Mouse (Mus musculus): ENCODE measurements around the gene Slc31a1. TPM values are rescaled to one million over a fixed set of nuclear protein-coding genes. Genes with fewer than 3 reads are reported as not detected.
A peak's percentile ranks its signal among the peaks of the same experiment; 100 is the strongest.

Gene Slc31a1
- polyA plus RNA-seq, 1 experiment from 2014 or later = 34.6 TPM

- Histone ChIP-seq H3K4me3 (no peak overlapping the region), H3K4me1 (no peaks in the 10 kb centered on the region), H3K27me3 (replicated peaks) (no peaks in the 10 kb centered on the region), H3K4me2 (no peak overlapping the region), H3K27ac (no peak overlapping the region), H3K9me3 (no peaks in the 10 kb centered on the region), H3K36me3 (replicated peaks) (peaks cover 30% of the 10 kb centered on the region), H3K9ac (no peak overlapping the region)
- 92% methylated on average over 5 of the region's 5 CpGs for WGBS
- no peak for ATAC-seq (replicated peaks)
These were observed 29.3 kb downstream of the Slc31a1 start for GRCm38 (mm10) chr4:62389592-62390512.

GRCm38 (mm10) chr4:62391892-62392291, 31.4 kb downstream of the Slc31a1 start:
- Histone ChIP-seq H3K9me3 (no peaks in the 10 kb centered on the region), H3K4me2 (no peak overlapping the region), H3K36me3 (replicated peaks) (peaks cover 35% of the 10 kb centered on the region), H3K27ac (no peak overlapping the region), H3K9ac (no peak overlapping the region), H3K4me1 (no peaks in the 10 kb centered on the region), H3K27me3 (replicated peaks) (no peaks in the 10 kb centered on the region), H3K4me3 (no peak overlapping the region)
- 90% methylated on average over 7 of the region's 7 CpGs for WGBS
- 0 out of 2 replicates have a peak, but pooled peaks have one; percentile 42 for ATAC-seq (replicated peaks)

GRCm38 (mm10) chr4:62393459-62393858, 32.9 kb downstream of the Slc31a1 start:
- Histone ChIP-seq H3K4me3 (no peak overlapping the region), H3K4me1 (no peaks in the 10 kb centered on the region), H3K36me3 (replicated peaks) (peaks cover 40% of the 10 kb centered on the region), H3K9ac (no peak overlapping the region), H3K4me2 (no peak overlapping the region), H3K27me3 (replicated peaks) (no peaks in the 10 kb centered on the region), H3K27ac (no peak overlapping the region), H3K9me3 (no peaks in the 10 kb centered on the region)
- 19% methylated on average over 6 of the region's 6 CpGs for WGBS
- ATAC-seq (replicated peaks) = no peak

- WGBS = 91% methylated on average over 1 of the region's 1 CpGs
- no peak overlapping the region for H3K9ac ChIP-seq
- ATAC-seq (replicated peaks) = no peak
- H3K27ac ChIP-seq = no peak overlapping the region
- no peak overlapping the region for H3K4me2 ChIP-seq
- no peaks in the 10 kb centered on the region for H3K9me3 ChIP-seq
- peaks cover 40% of the 10 kb centered on the region for H3K36me3 ChIP-seq (replicated peaks)
- H3K27me3 ChIP-seq (replicated peaks) = no peaks in the 10 kb centered on the region
- H3K4me3 ChIP-seq = no peak overlapping the region
- H3K4me1 ChIP-seq = no peaks in the 10 kb centered on the region
These were observed 35.3 kb downstream of the Slc31a1 start for GRCm38 (mm10) chr4:62395806-62396205.

- Histone ChIP-seq H3K4me3 (no peak overlapping the region), H3K36me3 (replicated peaks) (peaks cover 42% of the 10 kb centered on the region; the same call in 1 of the 2 replicates), H3K27ac (no peak overlapping the region), H3K27me3 (replicated peaks) (no peaks in the 10 kb centered on the region), H3K4me2 (no peak overlapping the region), H3K9ac (no peak overlapping the region), H3K9me3 (no peaks in the 10 kb centered on the region), H3K4me1 (no peaks in the 10 kb centered on the region)
- 84% methylated on average over 4 of the region's 4 CpGs for WGBS
- ATAC-seq (replicated peaks) = no peak
These were observed 37.3 kb downstream of the Slc31a1 start for GRCm38 (mm10) chr4:62397616-62398365.

- Histone ChIP-seq H3K36me3 (replicated peaks) (peaks cover 39% of the 10 kb centered on the region; the same call in 1 of the 2 replicates), H3K4me3 (no peak overlapping the region), H3K27ac (no peak overlapping the region), H3K9ac (no peak overlapping the region), H3K27me3 (replicated peaks) (no peaks in the 10 kb centered on the region), H3K9me3 (no peaks in the 10 kb centered on the region), H3K4me2 (no peak overlapping the region), H3K4me1 (no peaks in the 10 kb centered on the region)
- no peak for ATAC-seq (replicated peaks)
- WGBS = 95% methylated on average over 3 of the region's 3 CpGs
These were observed 38.4 kb downstream of the Slc31a1 start for GRCm38 (mm10) chr4:62398956-62399355.

- Histone ChIP-seq H3K27me3 (replicated peaks) (no peaks in the 10 kb centered on the region), H3K36me3 (replicated peaks) (peaks cover 13% of the 10 kb centered on the region; the same call in 1 of the 2 replicates), H3K9me3 (no peaks in the 10 kb centered on the region), H3K4me3 (no peak overlapping the region), H3K4me1 (peaks cover 39% of the 10 kb centered on the region), H3K27ac (no peak overlapping the region), H3K9ac (no peak overlapping the region), H3K4me2 (no peak overlapping the region)
- WGBS = 82% methylated on average over 4 of the region's 4 CpGs
- ATAC-seq (replicated peaks) = no peak
These were observed 45.6 kb downstream of the Slc31a1 start for GRCm38 (mm10) chr4:62406133-62406532.

- Histone ChIP-seq H3K9ac (peak overlapping the region; percentile 67), H3K4me3 (peak overlapping the region; percentile 66), H3K36me3 (replicated peaks) (0 out of 2 replicates have a peak, but pooled peaks cover 11% of the 10 kb centered on the region), H3K27ac (peak overlapping the region; percentile 74), H3K4me2 (peak overlapping the region; percentile 40), H3K9me3 (no peaks in the 10 kb centered on the region), H3K4me1 (peaks cover 39% of the 10 kb centered on the region), H3K27me3 (replicated peaks) (no peaks in the 10 kb centered on the region)
- peak; percentile 75 for ATAC-seq (replicated peaks)
- WGBS = 0% methylated on average over 35 of the region's 35 CpGs
These were observed 47.4 kb downstream of the Slc31a1 start for GRCm38 (mm10) chr4:62407730-62408582.

- Histone ChIP-seq H3K9ac (peak within 1 kb of the TSS; percentile 71), H3K27me3 (replicated peaks) (no peaks in the 10 kb centered on the region), H3K27ac (peak within 1 kb of the TSS; percentile 77), H3K4me3 (peak within 1 kb of the TSS; percentile 66), H3K9me3 (no peaks in the 10 kb centered on the region), H3K4me1 (peaks cover 39% of the 10 kb centered on the region), H3K4me2 (peak within 1 kb of the TSS; percentile 67), H3K36me3 (replicated peaks) (0 out of 2 replicates have a peak, but pooled peaks cover 11% of the 10 kb centered on the region)
- under 1% methylated on average over 39 of the region's 39 CpGs for WGBS
- ATAC-seq (replicated peaks) = peak; percentile 99
These were observed 48.2 kb downstream of the Slc31a1 start, which contains the start of the genes Cdc26 and Prpf4 for GRCm38 (mm10) chr4:62408601-62409282. Gene Cdc26, minus strand, starts transcription at chr4:62408642. Gene Prpf4, plus strand, starts transcription at chr4:62408797.

- no peak for ATAC-seq (replicated peaks)
- Histone ChIP-seq H3K4me3 (peak overlapping the region; percentile 66), H3K4me2 (peak overlapping the region; percentile 67), H3K27ac (no peak overlapping the region), H3K9me3 (no peaks in the 10 kb centered on the region), H3K4me1 (peaks cover 39% of the 10 kb centered on the region), H3K36me3 (replicated peaks) (peaks cover 8% of the 10 kb centered on the region; the same call in 1 of the 2 replicates), H3K27me3 (replicated peaks) (no peaks in the 10 kb centered on the region), H3K9ac (peak overlapping the region; percentile 71)
- WGBS = 42% methylated on average over 6 of the region's 6 CpGs
These were observed 49.1 kb downstream of the Slc31a1 start for GRCm38 (mm10) chr4:62409615-62410014.

- WGBS = 88% methylated on average over 2 of the region's 2 CpGs
- Histone ChIP-seq H3K4me3 (no peak overlapping the region), H3K36me3 (replicated peaks) (peaks cover 15% of the 10 kb centered on the region), H3K9ac (no peak overlapping the region; the same call in 1 of the 2 replicates), H3K4me2 (peak overlapping the region; percentile 67; the same call in 1 of the 2 replicates), H3K9me3 (no peaks in the 10 kb centered on the region), H3K27me3 (replicated peaks) (no peaks in the 10 kb centered on the region), H3K27ac (no peak overlapping the region), H3K4me1 (peaks cover 35% of the 10 kb centered on the region)
- no peak for ATAC-seq (replicated peaks)
These were observed 49.8 kb downstream of the Slc31a1 start for GRCm38 (mm10) chr4:62410325-62410724.
